Mouse (Mus musculus): Measurements from ENCODE around the gene Simc1.

The Simc1 gene

DNA sequence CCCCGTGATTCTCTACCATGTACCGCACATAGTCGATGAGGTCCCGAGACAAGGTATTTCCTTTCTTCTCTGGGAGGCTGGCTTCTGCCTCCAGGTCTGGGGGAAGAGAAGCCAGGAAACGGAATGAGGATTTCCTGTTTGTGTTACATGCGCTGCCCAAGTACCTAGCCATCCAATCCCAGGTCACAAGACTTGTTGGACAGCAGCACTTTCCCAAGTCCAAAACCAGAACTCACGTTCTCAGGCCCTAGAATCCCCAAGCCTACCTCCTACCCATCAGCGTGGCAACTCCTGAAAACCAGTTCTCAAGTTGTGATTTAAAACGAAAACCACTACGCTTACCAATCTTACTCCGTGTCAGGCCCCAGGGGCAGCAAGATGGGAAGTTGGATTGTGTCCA, 82.3 kb downstream of the Simc1 start:
- no peak for DNase-seq (ENCODE audit: low spot score)

DNA sequence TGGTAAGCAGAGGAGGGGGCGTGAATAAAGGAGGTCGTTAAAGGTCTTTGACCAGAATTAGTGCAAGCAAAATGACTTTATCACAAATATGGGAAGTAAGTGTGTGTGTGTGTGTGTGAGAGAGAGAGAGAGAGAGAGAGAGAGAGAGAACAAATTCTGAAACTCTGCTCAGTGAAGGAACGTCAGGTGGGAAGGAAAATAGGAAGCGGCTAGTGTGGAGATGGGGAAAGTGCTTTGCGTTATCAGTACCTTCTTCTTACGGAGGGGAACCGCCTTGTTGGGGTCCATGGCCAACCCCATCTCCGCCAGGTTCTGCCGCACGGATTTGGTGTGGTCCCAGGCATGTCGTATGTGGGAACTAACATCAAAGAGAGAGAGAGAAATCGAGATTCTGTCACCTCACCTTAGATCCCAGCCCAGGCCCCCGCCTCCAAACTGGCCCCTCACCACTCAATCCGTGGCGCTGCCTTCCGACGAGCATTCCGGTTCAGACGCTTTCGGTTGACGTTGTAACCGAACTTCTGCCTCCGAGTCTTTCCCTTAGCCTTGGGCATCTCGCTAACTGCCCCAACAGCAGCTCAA, 85.9 kb downstream of the Simc1 start:
- DNase-seq (ENCODE audit: low spot score) = no peak

DNA sequence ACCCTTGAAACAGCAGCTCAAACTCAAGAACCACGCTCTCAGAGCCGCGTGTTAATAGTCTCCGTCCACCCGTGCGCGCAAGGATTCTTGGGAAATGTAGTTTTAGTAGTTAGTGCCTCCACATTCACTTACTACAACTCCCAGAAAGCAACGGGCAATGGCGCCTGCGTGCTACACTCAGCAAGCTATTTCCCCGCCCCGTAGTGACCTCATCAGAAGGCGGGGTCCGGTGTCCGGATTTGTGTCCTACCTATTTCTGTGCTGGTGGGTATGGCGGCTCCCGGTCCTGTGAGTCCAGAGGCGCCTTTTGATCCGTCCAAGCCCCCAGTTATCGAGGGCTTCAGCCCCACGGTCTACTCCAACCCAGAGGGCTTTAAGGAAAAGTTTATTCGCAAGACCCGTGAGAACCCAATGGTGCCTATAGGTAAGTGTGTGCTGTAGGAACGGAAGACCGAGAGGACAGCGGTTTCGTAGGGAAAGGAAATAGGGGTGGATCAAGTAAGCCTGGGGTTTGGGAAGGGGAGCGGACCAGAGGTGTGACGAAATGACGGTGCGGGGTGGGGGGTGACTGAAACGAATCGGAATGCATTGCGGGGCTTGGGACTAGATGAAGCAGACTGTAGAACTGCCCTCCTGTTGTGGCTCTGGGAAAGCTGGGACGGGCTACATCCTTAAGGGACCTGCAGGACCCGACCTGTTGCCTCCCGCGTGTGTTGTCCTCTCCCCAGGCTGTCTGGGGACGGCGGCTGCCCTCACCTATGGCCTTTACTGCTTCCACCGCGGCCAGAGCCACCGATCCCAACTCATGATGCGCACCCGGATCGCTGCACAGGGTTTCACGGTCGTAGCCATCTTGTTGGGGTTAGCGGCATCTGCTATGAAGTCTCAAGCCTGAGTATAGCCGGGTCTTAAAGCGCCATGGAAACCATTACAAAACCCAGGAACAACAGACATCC, 86.7 kb downstream of the Simc1 start, which contains the start of the genes Nop16 and Higd2a:
Gene Nop16 (minus strand): TSS at position 95 of the 956 bp plus-strand sequence.
Gene Higd2a (plus strand): TSS at position 212 of the 956 bp plus-strand sequence.
- peak; percentile 96 for DNase-seq (ENCODE audit: low spot score)

DNA sequence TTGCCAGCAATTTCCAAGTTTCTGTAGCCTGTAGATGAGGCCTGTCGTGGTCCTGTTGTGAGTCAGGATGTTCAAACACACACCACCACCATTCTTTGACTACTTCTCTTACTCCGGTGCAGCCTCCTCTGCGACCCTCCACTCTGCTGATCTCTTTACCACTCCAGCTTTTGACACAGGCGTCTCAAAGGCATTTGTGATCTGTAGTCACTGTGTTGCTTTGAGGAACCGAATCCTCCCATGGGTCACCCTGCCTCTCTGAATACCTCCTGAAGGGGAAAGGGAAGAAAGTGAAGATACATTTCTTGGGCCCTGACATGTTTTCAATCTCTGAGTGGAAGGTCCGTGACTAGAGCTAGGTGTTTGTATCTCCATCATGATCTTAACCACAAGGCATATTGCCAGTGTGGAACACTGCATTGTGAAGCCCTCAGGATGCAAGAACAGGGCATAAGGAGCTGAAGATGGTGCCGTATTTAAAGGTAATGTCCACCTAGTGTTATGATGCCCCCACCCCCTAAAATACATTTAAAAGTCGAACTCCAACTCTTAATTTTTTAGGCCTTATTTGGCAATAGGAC, 88.3 kb downstream of the Simc1 start:
- DNase-seq (ENCODE audit: low spot score) = no peak

DNA sequence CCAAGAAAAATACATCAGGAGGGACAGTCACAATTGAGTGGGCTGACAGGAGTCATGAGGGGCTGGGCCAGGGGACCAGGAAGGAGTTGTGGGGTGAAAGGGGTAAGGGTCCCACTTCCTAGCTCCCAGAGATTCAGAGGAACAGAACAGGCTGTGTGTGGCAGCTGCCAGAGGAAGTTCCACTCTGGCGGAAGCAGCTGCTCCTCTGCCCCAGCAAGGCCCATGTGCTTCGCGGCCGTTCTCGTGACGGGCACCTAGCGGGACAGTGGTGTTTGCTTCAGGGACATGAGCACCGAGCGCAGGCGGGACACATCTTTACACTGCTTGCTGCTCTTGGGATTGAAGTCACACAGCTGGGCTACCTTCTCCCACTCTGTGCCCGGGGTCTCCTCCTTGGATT, 90.0 kb downstream of the Simc1 start:
- DNase-seq (ENCODE audit: low spot score) = no peak

DNA sequence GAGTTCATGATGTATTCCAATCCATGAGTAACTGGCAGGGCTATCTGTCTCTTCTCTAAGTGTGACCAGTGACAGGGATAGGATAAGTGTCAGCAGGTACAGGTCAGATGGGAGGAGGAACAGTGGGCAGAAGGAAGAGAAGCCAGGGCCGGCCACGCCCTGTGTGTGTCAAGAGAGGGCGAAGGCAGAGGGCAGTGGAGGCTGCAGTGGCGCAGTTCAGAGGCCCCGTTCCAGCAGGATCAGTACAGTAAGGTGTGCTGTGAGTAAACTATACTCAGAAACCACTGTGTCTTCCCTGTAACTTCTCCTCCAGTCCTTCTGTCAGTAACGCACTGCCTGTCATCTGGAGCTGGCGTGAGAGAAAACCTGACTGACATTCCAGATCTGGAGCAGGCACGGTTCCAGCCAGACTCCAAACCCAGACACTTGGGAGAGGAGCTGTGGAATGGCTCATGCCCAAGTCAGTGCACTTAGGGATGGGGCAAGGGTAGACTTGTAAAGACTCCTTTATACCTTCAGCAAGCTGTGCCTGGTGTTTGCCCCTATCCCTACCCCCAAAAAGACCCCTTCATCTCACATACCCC, 92.6 kb downstream of the Simc1 start:
- DNase-seq (ENCODE audit: low spot score) = no peak

DNA sequence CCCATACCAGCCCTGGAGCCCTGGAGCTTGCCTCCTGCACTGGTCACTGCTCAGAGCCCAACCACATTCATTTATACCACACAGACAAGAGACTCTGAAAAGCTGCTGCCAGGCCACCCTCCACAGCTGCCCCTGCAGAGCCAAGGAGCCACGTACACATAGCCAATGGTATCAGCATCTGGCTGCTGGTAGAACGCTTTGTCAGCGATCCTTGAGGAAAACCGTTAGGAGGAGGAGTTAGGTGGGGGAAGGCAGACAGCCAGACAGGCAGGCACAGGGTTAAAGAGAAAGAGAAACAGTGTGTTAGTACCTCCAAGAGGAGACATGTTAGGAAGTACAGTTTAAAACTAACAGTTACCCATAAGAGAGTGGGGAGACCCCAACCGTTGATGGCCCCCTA, 93.3 kb downstream of the Simc1 start:
- DNase-seq (ENCODE audit: low spot score) = no peak

DNA sequence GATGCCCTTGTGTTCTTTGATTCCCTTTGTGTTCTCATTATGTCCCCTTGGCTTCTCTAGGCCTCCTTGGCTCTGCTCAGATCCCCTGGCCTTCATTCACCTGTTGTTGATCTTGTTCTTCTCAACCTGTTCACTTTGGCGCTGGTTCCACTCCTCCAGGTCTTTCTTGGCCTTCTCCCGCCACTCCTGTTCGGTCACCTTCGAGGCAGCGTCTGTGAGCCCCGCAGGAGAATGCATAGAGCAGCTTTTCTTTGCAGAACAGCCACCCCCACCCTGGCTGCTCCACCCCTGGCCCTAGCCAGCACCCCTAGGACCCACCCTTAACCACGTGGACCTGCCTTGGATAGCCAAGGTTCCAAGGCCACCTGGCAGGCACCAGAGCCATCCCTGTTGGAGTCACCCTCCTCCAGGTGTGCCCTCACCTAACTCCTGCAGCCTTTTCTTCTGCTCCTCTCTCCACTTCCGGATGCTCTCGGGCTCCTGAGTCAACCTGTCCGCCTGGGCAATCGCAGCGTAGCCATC, 95.1 kb downstream of the Simc1 start:
- DNase-seq (ENCODE audit: low spot score) = no peak

Measured in testis, postnatal 10 days (tissue).